In genomic region chr12:44221070-44221469, GRCm38 (mm10) we compare ENCODE assay signal across 7 mouse cellular contexts. TPM values are rescaled to one million over a fixed set of nuclear protein-coding genes. Genes with fewer than 3 reads are reported as not detected.
DNase-seq lines count a peak whose midpoint lies in the region; ATAC-seq and TF ChIP-seq lines count a peak whose summit lies in the region.
"Not testable (repeated sequence)": the region's sequence is repeated elsewhere in the genome, so short reads cannot be mapped to it uniquely, and the experiment has no call there.

Gene Pnpla8, plus strand, starts transcription at chr12:44221370.

- not testable (repeated sequence) for H3K4me1 ChIP-seq in bone marrow, adult 2 months (ENCODE audit: control insufficient read depth, insufficient read depth, low read length); forebrain, embryonic 13.5 days; heart, embryonic 11.5 days (ENCODE audit: control insufficient read depth, insufficient read depth, low read length); hindbrain, postnatal 0 days (ENCODE audit: insufficient read depth, low read length); lung, adult 2 months (ENCODE audit: control insufficient read depth, insufficient read depth, low read length); neural tube, embryonic 11.5 days (ENCODE audit: control insufficient read depth, insufficient read depth, low read length)

- not testable (repeated sequence) for H3K27ac ChIP-seq in bone marrow, adult 2 months (ENCODE audit: control insufficient read depth, insufficient read depth, low read depth, low read length, poor library complexity); forebrain, embryonic 13.5 days; heart, embryonic 11.5 days (ENCODE audit: low read depth, low read length); neural tube, embryonic 11.5 days (ENCODE audit: low read depth, low read length)
- peak within 1 kb of the TSS; percentile 32; the same call in 1 of the 2 replicates for H3K27ac ChIP-seq in hindbrain, postnatal 0 days

- peak within 1 kb of the TSS; percentile 82 for H3K4me2 ChIP-seq in forebrain, embryonic 13.5 days
- H3K4me2 ChIP-seq in heart, embryonic 11.5 days: peak within 1 kb of the TSS; percentile 81
- peak within 1 kb of the TSS; percentile 76 for H3K4me2 ChIP-seq in hindbrain, postnatal 0 days (ENCODE audit: low read depth, low read length)
- H3K4me2 ChIP-seq in neural tube, embryonic 11.5 days (ENCODE audit: low read depth): peak within 1 kb of the TSS; percentile 87

- TF ChIP-seq POLR2A in bone marrow, adult 2 months (IDR thresholded peaks at IDR 0.05; ENCODE audit: borderline replicate concordance, control insufficient read depth, low read depth, low read length); lung, adult 2 months (IDR thresholded peaks at IDR 0.05; ENCODE audit: borderline replicate concordance, extremely low read depth, low read depth, low read length): not testable (repeated sequence)

- peak within 1 kb of the TSS; percentile 39 for H3K4me3 ChIP-seq in bone marrow, adult 2 months (replicated peaks; ENCODE audit: control insufficient read depth, low read depth, low read length)
- peak within 1 kb of the TSS; percentile 60 for H3K4me3 ChIP-seq in forebrain, embryonic 13.5 days
- peak within 1 kb of the TSS; percentile 65 for H3K4me3 ChIP-seq in heart, embryonic 11.5 days (ENCODE audit: low read depth, low read length)
- H3K4me3 ChIP-seq in hindbrain, postnatal 0 days (ENCODE audit: low read length): peak within 1 kb of the TSS; percentile 64
- peak within 1 kb of the TSS; percentile 62 for H3K4me3 ChIP-seq in lung, adult 2 months (replicated peaks; ENCODE audit: extremely low read depth, low read depth, low read length)
- H3K4me3 ChIP-seq in neural tube, embryonic 11.5 days (ENCODE audit: low read depth, low read length): peak within 1 kb of the TSS; percentile 51

- not testable (repeated sequence) for ATAC-seq in forebrain, embryonic 13.5 days; heart, embryonic 11.5 days (replicated peaks; ENCODE audit: insufficient number of reproducible peaks, low FRiP score, low TSS enrichment); hindbrain, postnatal 0 days; neural tube, embryonic 11.5 days (ENCODE audit: insufficient read depth, low FRiP score, low TSS enrichment)

- H3K9me3 ChIP-seq in forebrain, embryonic 13.5 days (replicated peaks); heart, embryonic 11.5 days (replicated peaks; ENCODE audit: control insufficient read depth, low read length); hindbrain, postnatal 0 days (ENCODE audit: low read length); neural tube, embryonic 11.5 days (ENCODE audit: control insufficient read depth, low read length): not testable (repeated sequence)

- peak within 1 kb of the TSS; percentile 73 for H3K9ac ChIP-seq in forebrain, embryonic 13.5 days
- H3K9ac ChIP-seq in heart, embryonic 11.5 days (ENCODE audit: low read depth, low read length): peak within 1 kb of the TSS; percentile 78
- peak within 1 kb of the TSS; percentile 77 for H3K9ac ChIP-seq in hindbrain, postnatal 0 days (replicated peaks; ENCODE audit: low read length)
- H3K9ac ChIP-seq in neural tube, embryonic 11.5 days (ENCODE audit: low read length): peak within 1 kb of the TSS; percentile 72

- not testable (repeated sequence) for H3K36me3 ChIP-seq in forebrain, embryonic 13.5 days (ENCODE audit: poor library complexity, severe bottlenecking); heart, embryonic 11.5 days (ENCODE audit: control insufficient read depth, insufficient read depth, low read length); hindbrain, postnatal 0 days (ENCODE audit: insufficient read depth, low read length); neural tube, embryonic 11.5 days (ENCODE audit: control insufficient read depth, insufficient read depth, low read length)

- not testable (repeated sequence) for H3K27me3 ChIP-seq in forebrain, embryonic 13.5 days; heart, embryonic 11.5 days (ENCODE audit: control insufficient read depth, insufficient read depth, low read length); hindbrain, postnatal 0 days (ENCODE audit: insufficient read depth, low read length); neural tube, embryonic 11.5 days (ENCODE audit: control insufficient read depth, insufficient read depth, low read length)

- DNase-seq in hindbrain, postnatal 0 days (ENCODE audit: low spot score); left cerebral cortex, adult 8-10 months (ENCODE audit: low spot score in 2 of 2); lung, adult 2 months; neural tube, embryonic 11.5 days (ENCODE audit: low spot score): not testable (repeated sequence)

- not testable (repeated sequence) for TF ChIP-seq CTCF in bone marrow, adult 2 months (IDR thresholded peaks at IDR 0.05; ENCODE audit: control insufficient read depth, insufficient read depth, low read length); hindbrain, postnatal 0 days (IDR thresholded peaks at IDR 0.05; ENCODE audit: low read depth); lung, adult 2 months (IDR thresholded peaks at IDR 0.05; ENCODE audit: insufficient read depth, low read length)

- WGBS in bone marrow, adult 2 months: 87% methylated on average over 2 of the region's 2 CpGs
- WGBS in forebrain, embryonic 13.5 days: 91% methylated on average over 2 of the region's 2 CpGs
- 84% methylated on average over 2 of the region's 2 CpGs for WGBS in heart, embryonic 11.5 days (ENCODE audit: insufficient replicate concordance)
- 88% methylated on average over 2 of the region's 2 CpGs for WGBS in hindbrain, postnatal 0 days
- 95% methylated on average over 2 of the region's 2 CpGs for WGBS in lung, adult 2 months
- WGBS in neural tube, embryonic 11.5 days: 91% methylated on average over 2 of the region's 2 CpGs

RNA-seq across cellular contexts. Expression of gene Pnpla8, which starts in this region (rescaled TPM):
- 8.9 and 13.2 TPM in 2 replicates for polyA plus RNA-seq in bone marrow, adult 2 months (2011; ENCODE audit: insufficient read depth, insufficient read length, low replicate concordance, missing spikeins)
- polyA plus RNA-seq in forebrain, embryonic 13.5 days (2015; fragmentation: Nextera tagmentation; extraction: Ambion mirVana): 106 and 116 TPM in 2 replicates
- 54.6 and 55.5 TPM in 2 replicates for polyA plus RNA-seq in heart, embryonic 11.5 days (2014; fragmentation: Nextera tagmentation; extraction: Ambion mirVana)
- total RNA-seq in hindbrain, postnatal 0 days (2014; rRNA removed): 58.8 and 62.7 TPM in 2 replicates
- 107 and 123 TPM in 2 replicates for polyA plus RNA-seq in hindbrain, postnatal 0 days (2015; fragmentation: Nextera tagmentation; extraction: Ambion mirVana)
- total RNA-seq in left cerebral cortex, adult 8-10 months (2022): 100 to 1,000 TPM; 122 to 140 (median 130) TPM
- polyA plus RNA-seq in lung, adult 2 months (2012; rRNA removed): 9.7 and 17.3 TPM in 2 replicates
- polyA plus RNA-seq in neural tube, embryonic 11.5 days (2014; fragmentation: Nextera tagmentation; extraction: Ambion mirVana): 87.7 and 90.2 TPM in 2 replicates
